Mouse (Mus musculus) testis, adult 2 months (tissue): ENCODE data around the gene Retreg2. TPM values are rescaled to one million over a fixed set of nuclear protein-coding genes. Genes with fewer than 3 reads are reported as not detected.
A peak's percentile ranks its signal among the peaks of the same experiment; 100 is the strongest.

Experiments
- H3K27ac ChIP-seq: fragments of 200-500 bp; 2 replicates; pipeline ENCODE4 v1.5.1; 2012; ENCODE audit warnings: low read depth, low read length; ENCODE audit not compliant: control insufficient read depth, insufficient read depth
- H3K27me3 ChIP-seq: fragments of 200-500 bp; 2 replicates; pipeline ENCODE4 v1.6.1; 2012; ENCODE audit warnings: mild to moderate bottlenecking, low read length, moderate library complexity; ENCODE audit not compliant: control insufficient read depth, insufficient read depth
- H3K36me3 ChIP-seq: fragments of 200-500 bp; 2 replicates; pipeline ENCODE4 v1.6.1; 2012; ENCODE audit warnings: mild to moderate bottlenecking, low read length; ENCODE audit not compliant: control insufficient read depth, insufficient read depth
- H3K4me1 ChIP-seq: fragments of 200-500 bp; 2 replicates; pipeline ENCODE4 v1.6.1; 2012; ENCODE audit warnings: low read length; ENCODE audit not compliant: control insufficient read depth, insufficient read depth
- H3K4me3 ChIP-seq: fragments of 200-500 bp; 2 replicates; pipeline ENCODE4 v1.5.1; 2012; ENCODE audit warnings: low read depth, mild to moderate bottlenecking, low read length, moderate library complexity, mixed read lengths; ENCODE audit not compliant: control insufficient read depth
- CTCF ChIP-seq: fragments of 200-500 bp; IDR thresholded peaks from 2 replicates; pipeline ENCODE4 v1.5.1; 2012; ENCODE audit warnings: low read depth, mild to moderate bottlenecking, inconsistent platforms, low read length, moderate library complexity; ENCODE audit not compliant: control insufficient read depth, insufficient read depth, insufficient replicate concordance
- POLR2A ChIP-seq: fragments of 200-500 bp; IDR thresholded peaks from 2 replicates; pipeline ENCODE4 v1.6.1; 2012; ENCODE audit warnings: low read depth, mild to moderate bottlenecking, inconsistent platforms, low read length, moderate library complexity; ENCODE audit not compliant: control insufficient read depth
- polyA plus RNA-seq: library from polyadenylated mRNA; depleted of rRNA; stranded (reverse); fragments of >200 nt; gene quantifications from 2 replicates; pipeline ENCODE4 v1.2.3, GENCODE M21; 2012; rRNA removed

Retreg2 gene
- polyA plus RNA-seq, 1 experiment, result 211 TPM

- TF ChIP-seq POLR2A, result no peak
- no peak for TF ChIP-seq CTCF
- Histone ChIP-seq H3K4me3 (no peak overlapping the region), H3K4me1 (peaks cover 12% of the 10 kb centered on the region), H3K27ac (no peak overlapping the region), H3K36me3 (peaks cover 3% of the 10 kb centered on the region), H3K27me3 (no peaks in the 10 kb centered on the region)
These were observed 45.4 kb downstream of the Retreg2 start for GRCm38 (mm10) chr1:75187914-75188483.

- TF ChIP-seq CTCF (no peak), POLR2A (no peak)
- Histone ChIP-seq H3K4me3 (peak overlapping the region; percentile 88), H3K36me3 (peaks cover 3% of the 10 kb centered on the region), H3K27ac (no peak overlapping the region), H3K27me3 (no peaks in the 10 kb centered on the region), H3K4me1 (peaks cover 12% of the 10 kb centered on the region)
These were observed 48.0 kb downstream of the Retreg2 start for GRCm38 (mm10) chr1:75190577-75190976.

GRCm38 (mm10) chr1:75191258-75191621 is 48.7 kb downstream of the Retreg2 start:
- peak overlapping the region; percentile 88 for H3K4me3 ChIP-seq
- TF ChIP-seq CTCF (no peak), POLR2A (no peak)
- H3K36me3 ChIP-seq, result peaks cover 3% of the 10 kb centered on the region; the same call in 1 of the 2 replicates
- no peaks in the 10 kb centered on the region for H3K27me3 ChIP-seq
- H3K4me1 ChIP-seq, result peaks cover 12% of the 10 kb centered on the region
- peak overlapping the region; percentile 73 for H3K27ac ChIP-seq

- Histone ChIP-seq H3K36me3 (peaks cover 3% of the 10 kb centered on the region; the same call in 1 of the 2 replicates), H3K4me3 (peak within 1 kb of the TSS; percentile 88), H3K4me1 (peaks cover 12% of the 10 kb centered on the region), H3K27ac (peak within 1 kb of the TSS; percentile 82), H3K27me3 (no peaks in the 10 kb centered on the region)
- TF ChIP-seq CTCF, result no peak
- peak; percentile 63; the same call in 1 of the 2 replicates for TF ChIP-seq POLR2A
These were observed 49.2 kb downstream of the Retreg2 start, which contains the start of the genes Ankzf1 and Atg9a for GRCm38 (mm10) chr1:75191622-75192402. Ankzf1 (plus strand) TSS chr1:75192151. Atg9a (minus strand) TSS chr1:75192196.

- Histone ChIP-seq H3K27me3 (no peaks in the 10 kb centered on the region), H3K36me3 (peaks cover 1% of the 10 kb centered on the region; the same call in 1 of the 2 replicates), H3K27ac (peak overlapping the region; percentile 82), H3K4me3 (peak overlapping the region; percentile 88), H3K4me1 (peaks cover 12% of the 10 kb centered on the region)
- TF ChIP-seq POLR2A (no peak), CTCF (no peak)
These were observed 49.9 kb downstream of the Retreg2 start for GRCm38 (mm10) chr1:75192452-75192851.

Other genes with a start within 250 kb of the Retreg2 start
- 1.8 and 2.0 TPM in 2 replicates for gene Cryba2, start 249.6 kb upstream of the Retreg2 start, polyA plus RNA-seq
- 204 and 212 TPM in 2 replicates for gene Cfap65, start 207.2 kb upstream of the Retreg2 start, polyA plus RNA-seq
- gene Ihh, start 191.1 kb upstream of the Retreg2 start, polyA plus RNA-seq, result 0.43 and 0.94 TPM in 2 replicates
- gene Nhej1, start 17.6 kb upstream of the Retreg2 start, polyA plus RNA-seq, result 7.7 and 7.9 TPM in 2 replicates
- not detected in 2 replicates for gene Slc23a3, start 8.9 kb upstream of the Retreg2 start, polyA plus RNA-seq
- 43.5 and 44.3 TPM in 2 replicates for gene Cnppd1, start 67 bp upstream of the Retreg2 start, polyA plus RNA-seq
- gene Zfand2b, start 25.9 kb downstream of the Retreg2 start, polyA plus RNA-seq, result 7.1 and 7.4 TPM in 2 replicates
- gene Abcb6, start 37.6 kb downstream of the Retreg2 start, polyA plus RNA-seq, result 34.2 and 36.6 TPM in 2 replicates
- gene Ankzf1, start 49.4 kb downstream of the Retreg2 start, polyA plus RNA-seq, result 5.4 and 6.2 TPM in 2 replicates
- 529 TPM in 2 replicates for gene Atg9a, start 49.4 kb downstream of the Retreg2 start, polyA plus RNA-seq
- gene Glb1l, start 68.0 kb downstream of the Retreg2 start, polyA plus RNA-seq, result 117 and 129 TPM in 2 replicates
- gene Stk16, start 68.1 kb downstream of the Retreg2 start, polyA plus RNA-seq, result 205 and 207 TPM in 2 replicates
- gene Tuba4a, start 77.1 kb downstream of the Retreg2 start, polyA plus RNA-seq, result 163 and 204 TPM in 2 replicates
- gene A630095N17Rik, start 89.3 kb downstream of the Retreg2 start, polyA plus RNA-seq, result 10.2 and 12.7 TPM in 2 replicates
- 298 and 299 TPM in 2 replicates for gene Dnajb2, start 93.6 kb downstream of the Retreg2 start, polyA plus RNA-seq
- 0.41 and 0.49 TPM in 2 replicates for gene Ptprn, start 121.7 kb downstream of the Retreg2 start, polyA plus RNA-seq
- gene Resp18, start 135.6 kb downstream of the Retreg2 start, polyA plus RNA-seq, result 0.20 TPM in 1 of 2 replicates, not detected in the other
- 158 and 175 TPM in 2 replicates for gene Dnpep, start 175.2 kb downstream of the Retreg2 start, polyA plus RNA-seq
- 3.6 and 9.8 TPM in 2 replicates for gene Des, start 217.6 kb downstream of the Retreg2 start, polyA plus RNA-seq
- 1.4 and 5.8 TPM in 2 replicates for gene Speg, start 232.5 kb downstream of the Retreg2 start, polyA plus RNA-seq